Mouse (Mus musculus) lung, adult 2 months (tissue): ENCODE data around the gene Sh2d6.

Experiments used
- CTCF ChIP-seq: fragments of 200-500 bp; IDR thresholded peaks from 2 replicates; pipeline ENCODE4 v1.5.1; 2011; ENCODE audit warnings: mild to moderate bottlenecking, low read length, control low read depth; ENCODE audit not compliant: insufficient read depth
- POLR2A ChIP-seq: fragments of 200-500 bp; IDR thresholded peaks from 2 replicates; pipeline ENCODE4 v1.6.1; 2011; ENCODE audit warnings: low read depth, mild to moderate bottlenecking, control low read depth, low read length, borderline replicate concordance; ENCODE audit errors: extremely low read depth

GRCm38 (mm10) chr6:72512386-72513070 is 9.0 kb downstream of the Sh2d6 start:
- TF ChIP-seq CTCF (no peak), POLR2A (no peak; the same call in 1 of the 2 replicates)
